Mouse (Mus musculus) left cerebral cortex, adult 8-10 months (tissue): ENCODE measurements at regions not wholly inside any gene's neighbourhood (a gene's known extent, or its start where the extent isn't known, plus 50 kb on each side); places are given as distances from the start of the nearest gene placed in this dataset.
"Not testable (repeated sequence)": the region's sequence is repeated elsewhere in the genome, so short reads cannot be mapped to it uniquely, and the experiment has no call there.

Experiments used
- DNase-seq, 2 experiments: peaks; one replicate each; pipeline ENCODE4 v3.0.0; 2022; ENCODE audit warnings: low spot score in 2 of 2

- no peak for DNase-seq
Measured at GRCm38 (mm10) chr10:118049330-118049729, 92.3 kb upstream of the Mdm1 start.

GRCm38 (mm10) chr10:118050152-118050641 lies 91.4 kb upstream of the Mdm1 start:
- no peak for DNase-seq

GRCm38 (mm10) chr10:118052042-118052441 lies 89.6 kb upstream of the Mdm1 start:
- DNase-seq, result no peak

GRCm38 (mm10) chr10:118052477-118052876 lies 89.1 kb upstream of the Mdm1 start:
- no peak for DNase-seq

GRCm38 (mm10) chr10:118053037-118053436 lies 88.6 kb upstream of the Mdm1 start:
- no peak for DNase-seq

GRCm38 (mm10) chr10:118056789-118057271 lies 84.8 kb upstream of the Mdm1 start:
- no peak for DNase-seq

GRCm38 (mm10) chr10:118057516-118057915 lies 84.1 kb upstream of the Mdm1 start:
- no peak for DNase-seq

GRCm38 (mm10) chr10:118064816-118065216 lies 76.8 kb upstream of the Mdm1 start:
- no peak for DNase-seq

- DNase-seq, result not testable (repeated sequence)
Measured at GRCm38 (mm10) chr10:118076341-118076740, 65.3 kb upstream of the Mdm1 start.

GRCm38 (mm10) chr10:118081636-118082166 lies 59.9 kb upstream of the Mdm1 start:
- DNase-seq, result no peak

- DNase-seq, result no peak
Measured at GRCm38 (mm10) chr10:118083035-118083720, 58.4 kb upstream of the Mdm1 start.

- DNase-seq, result no peak
Measured at GRCm38 (mm10) chr10:118083721-118084075, 57.9 kb upstream of the Mdm1 start.

- DNase-seq, result no peak
Measured at GRCm38 (mm10) chr10:118085046-118085983, 56.3 kb upstream of the Mdm1 start.

- DNase-seq, result no peak
Measured at GRCm38 (mm10) chr10:118087570-118088340, 53.9 kb upstream of the Mdm1 start.

- DNase-seq, result no peak
Measured at GRCm38 (mm10) chr10:118088499-118088898, 53.1 kb upstream of the Mdm1 start.

- no peak for DNase-seq
Measured at GRCm38 (mm10) chr10:118089879-118090278, 51.7 kb upstream of the Mdm1 start.

- no peak for DNase-seq
Measured at GRCm38 (mm10) chr10:118091476-118091875, 50.1 kb upstream of the Mdm1 start.
